Mouse (Mus musculus) yolk sac, embryonic 10.5 days (tissue): Measurements from ENCODE around the gene Lrrc8c.

Experiments
- DNase-seq: peaks from one replicate; pipeline ENCODE4 v3.0.0-alpha.2; 2017; ENCODE audit warnings: low spot score

Lrrc8c gene

GRCm38 (mm10) chr5:105639363-105639762 lies 120.2 kb downstream of the Lrrc8c start:
- no peak for DNase-seq

GRCm38 (mm10) chr5:105642517-105642916 lies 123.3 kb downstream of the Lrrc8c start:
- DNase-seq = no peak

GRCm38 (mm10) chr5:105643276-105643675 lies 124.1 kb downstream of the Lrrc8c start:
- no peak for DNase-seq

GRCm38 (mm10) chr5:105644195-105644594 lies 125.0 kb downstream of the Lrrc8c start:
- no peak for DNase-seq

GRCm38 (mm10) chr5:105647094-105647493 lies 127.9 kb downstream of the Lrrc8c start:
- no peak for DNase-seq

GRCm38 (mm10) chr5:105648648-105649287 lies 129.6 kb downstream of the Lrrc8c start:
- DNase-seq = peak; percentile 28

- peak; percentile 15 for DNase-seq
Measured at GRCm38 (mm10) chr5:105649514-105650001, 130.4 kb downstream of the Lrrc8c start.

GRCm38 (mm10) chr5:105650728-105651479 lies 131.7 kb downstream of the Lrrc8c start:
- DNase-seq = no peak

GRCm38 (mm10) chr5:105651561-105651991 lies 132.4 kb downstream of the Lrrc8c start:
- DNase-seq = no peak

- peak; percentile 59 for DNase-seq
Measured at GRCm38 (mm10) chr5:105654237-105655063, 135.3 kb downstream of the Lrrc8c start.

GRCm38 (mm10) chr5:105655100-105655734 lies 136.0 kb downstream of the Lrrc8c start:
- DNase-seq = no peak

GRCm38 (mm10) chr5:105661894-105662293 lies 142.7 kb downstream of the Lrrc8c start:
- no peak for DNase-seq
